Mouse (Mus musculus) gastrocnemius, postnatal 25 days (tissue): ENCODE data around the gene Sugct. TPM values are rescaled to one million over a fixed set of nuclear protein-coding genes. Genes with fewer than 3 reads are reported as not detected.

Experiments used
- DNase-seq: peaks from one replicate; pipeline ENCODE4 v3.0.0; 2022
- long read RNA-seq, 2 experiments: library from polyadenylated mRNA; stranded (forward); transcript quantifications; one replicate each; pipeline ENCODE4 v2.0.0; 2021
- total RNA-seq, 2 experiments: library from RNA; stranded (reverse); gene quantifications; 1 replicate in 1 of 2; 2 replicates in 1 of 2; pipeline ENCODE4 v1.2.3; 2021

Gene Sugct
- total RNA-seq: under 1 TPM; 0.82 to 0.86 TPM
- long read RNA-seq, experiment 1, transcript Sugct-202 (3 exons, 1,351 nt): major isoform, 6 of 10 reads
- long read RNA-seq, experiment 1, partial matches to known transcripts: 0 of 10 reads
- long read RNA-seq, experiment 1, other reads (novel, unspliced or antisense): 4 of 10 reads
- long read RNA-seq, experiment 2, partial matches to known transcripts: 1 of 5 reads
- long read RNA-seq, experiment 2, other reads (novel, unspliced or antisense): 3 of 5 reads

- peak; percentile 100 for DNase-seq
These were observed at the start of gene Sugct, which contains the start of gene Mplkip for GRCm38 (mm10) chr13:17694911-17695699. Sugct (minus strand) TSS chr13:17695553. Mplkip (plus strand) TSS chr13:17695192.

- DNase-seq: no peak
These were observed 33.4 kb upstream of the Sugct start for GRCm38 (mm10) chr13:17728798-17729197.

GRCm38 (mm10) chr13:17727922-17728321 is 32.6 kb upstream of the Sugct start:
- no peak for DNase-seq

- no peak for DNase-seq
These were observed 22.0 kb upstream of the Sugct start for GRCm38 (mm10) chr13:17717357-17717756.

GRCm38 (mm10) chr13:17708784-17709311 is 13.5 kb upstream of the Sugct start:
- no peak for DNase-seq

- DNase-seq: no peak
These were observed 10.0 kb upstream of the Sugct start for GRCm38 (mm10) chr13:17705188-17705826.

- no peak for DNase-seq
These were observed 7.0 kb upstream of the Sugct start for GRCm38 (mm10) chr13:17702311-17702710.

GRCm38 (mm10) chr13:17701322-17701721 is 6.0 kb upstream of the Sugct start:
- no peak for DNase-seq

GRCm38 (mm10) chr13:17700090-17700715 is 4.8 kb upstream of the Sugct start:
- DNase-seq: no peak

GRCm38 (mm10) chr13:17695898-17696580 is 686 bp upstream of the Sugct start:
- no peak for DNase-seq

GRCm38 (mm10) chr13:17694414-17694813 is 939 bp downstream of the Sugct start:
- DNase-seq: no peak

GRCm38 (mm10) chr13:17693816-17694215 is 1.5 kb downstream of the Sugct start:
- no peak for DNase-seq

- no peak for DNase-seq
These were observed 3.9 kb downstream of the Sugct start for GRCm38 (mm10) chr13:17691436-17691835.

GRCm38 (mm10) chr13:17690686-17691085 is 4.7 kb downstream of the Sugct start:
- DNase-seq: no peak

GRCm38 (mm10) chr13:17689461-17689860 is 5.9 kb downstream of the Sugct start:
- DNase-seq: no peak

- no peak for DNase-seq
These were observed 24.2 kb downstream of the Sugct start for GRCm38 (mm10) chr13:17671122-17671521.

- no peak for DNase-seq
These were observed 28.0 kb downstream of the Sugct start for GRCm38 (mm10) chr13:17667380-17667779.

- no peak for DNase-seq
These were observed 53.1 kb downstream of the Sugct start for GRCm38 (mm10) chr13:17642294-17642693.

GRCm38 (mm10) chr13:17638008-17638407 is 57.3 kb downstream of the Sugct start:
- no peak for DNase-seq

- DNase-seq: no peak
These were observed 68.2 kb downstream of the Sugct start for GRCm38 (mm10) chr13:17627108-17627507.

- DNase-seq: no peak
These were observed 70.4 kb downstream of the Sugct start for GRCm38 (mm10) chr13:17624976-17625375.

- no peak for DNase-seq
These were observed 89.1 kb downstream of the Sugct start for GRCm38 (mm10) chr13:17606217-17606616.
